8 mouse cellular contexts compared by ENCODE assay signal in the genomic region with DNA sequence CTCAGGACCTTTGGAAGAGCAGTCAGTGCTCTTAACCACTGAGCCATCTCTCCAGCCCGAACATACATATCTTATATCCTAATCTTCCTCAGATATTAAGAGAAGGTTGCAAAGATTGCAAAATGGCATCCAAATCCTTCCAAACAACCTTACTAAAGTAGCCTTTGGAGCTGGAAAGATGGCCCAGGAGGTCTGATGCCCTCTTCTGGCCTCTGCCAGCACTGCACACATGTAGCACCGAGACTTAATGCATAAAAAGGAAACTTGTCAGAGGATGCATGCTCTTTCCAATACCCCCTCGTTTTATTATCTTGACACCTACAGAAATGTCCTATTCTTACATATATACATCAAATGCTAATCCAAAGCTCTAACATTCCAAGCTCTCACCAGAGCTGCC. TPM values are rescaled to one million over a fixed set of nuclear protein-coding genes. Genes with fewer than 3 reads are reported as not detected.
DNase-seq lines count a peak whose midpoint lies in the region; ATAC-seq lines count a peak whose summit lies in the region.

No protein-coding gene starts in this region.

- no peaks in the 10 kb centered on the region for H3K9me3 ChIP-seq in limb, embryonic 11.5 days (ENCODE audit: control insufficient read depth, low read length)
- no peaks in the 10 kb centered on the region for H3K9me3 ChIP-seq in limb, embryonic 10.5 days (replicated peaks)

- 60% methylated on average over 3 of the region's 3 CpGs for WGBS in limb, embryonic 11.5 days
- 67% methylated on average over 3 of the region's 3 CpGs for WGBS in limb, embryonic 10.5 days
- WGBS in macrophage (ENCODE audit: missing documents): 29% methylated on average over 3 of the region's 3 CpGs

- no peaks in the 10 kb centered on the region for H3K36me3 ChIP-seq in limb, embryonic 11.5 days (ENCODE audit: control insufficient read depth, insufficient read depth, low read length)
- H3K36me3 ChIP-seq in limb, embryonic 10.5 days: no peaks in the 10 kb centered on the region
- no peaks in the 10 kb centered on the region for H3K36me3 ChIP-seq in macrophage (ENCODE audit: inconsistent target)

- no peak overlapping the region for H3K4me2 ChIP-seq in limb, embryonic 11.5 days (ENCODE audit: low read depth, severe bottlenecking)

- no peak for ATAC-seq in limb, embryonic 11.5 days (ENCODE audit: insufficient number of reproducible peaks, low FRiP score, low TSS enrichment, low read depth)
- ATAC-seq in inflammation-experienced regulatory T-cells, adult 6 months: no peak
- ATAC-seq in monocyte, adult 5-6 weeks (replicated peaks; ENCODE audit: insufficient number of reproducible peaks, low FRiP score, low TSS enrichment, poor library complexity, severe bottlenecking): no peak

- no peak overlapping the region for H3K4me3 ChIP-seq in limb, embryonic 11.5 days (ENCODE audit: low read depth, low read length)
- H3K4me3 ChIP-seq in limb, embryonic 10.5 days: no peak overlapping the region
- H3K4me3 ChIP-seq in macrophage (ENCODE audit: inconsistent target): no peak overlapping the region

- DNase-seq in embryo, embryonic 10 days (ENCODE audit: low spot score): peak; percentile 16
- no peak for DNase-seq in embryo, embryonic 9.5 days (ENCODE audit: extremely low spot score)
- DNase-seq in limb, embryonic 11.5 days (ENCODE audit: low spot score): peak; percentile 26
- DNase-seq in limb, embryonic 10.5 days (ENCODE audit: low spot score): no peak
- DNase-seq in adrenal gland, postnatal 36 days: peak; percentile 54 to 69

- no peak overlapping the region for H3K9ac ChIP-seq in limb, embryonic 11.5 days (ENCODE audit: low read length)

- H3K79me2 ChIP-seq in macrophage (ENCODE audit: inconsistent target): peaks cover 15% of the 10 kb centered on the region; the same call in 1 of the 2 replicates

- no peak overlapping the region for H3K27ac ChIP-seq in limb, embryonic 11.5 days (replicated peaks; ENCODE audit: low read depth, low read length)
- H3K27ac ChIP-seq in limb, embryonic 10.5 days: no peak overlapping the region
- peak overlapping the region; percentile 79 for H3K27ac ChIP-seq in macrophage

- H3K4me1 ChIP-seq in limb, embryonic 11.5 days (ENCODE audit: control insufficient read depth, insufficient read depth, low read length): no peaks in the 10 kb centered on the region
- no peaks in the 10 kb centered on the region for H3K4me1 ChIP-seq in limb, embryonic 10.5 days

- no peaks in the 10 kb centered on the region for H3K27me3 ChIP-seq in limb, embryonic 11.5 days (ENCODE audit: control insufficient read depth, insufficient read depth, low read length)
- no peaks in the 10 kb centered on the region for H3K27me3 ChIP-seq in limb, embryonic 10.5 days (ENCODE audit: low read depth, poor library complexity, severe bottlenecking)

RNA-seq across cellular contexts. Expression of a gene that starts 2.3 kb away (rescaled TPM):
- polyA plus RNA-seq in limb, embryonic 11.5 days (2014; fragmentation: Nextera tagmentation; extraction: Ambion mirVana): 0.07 TPM in 1 of 2 replicates, not detected in the other
- polyA plus RNA-seq in limb, embryonic 10.5 days (2016; fragmentation: Nextera tagmentation; extraction: Ambion mirVana): not detected in 2 replicates
- under 1 TPM; 0.26 to 0.43 TPM for total RNA-seq in adrenal gland, postnatal 36 days (2021)
- total RNA-seq in macrophage (2018; cell fraction: chromatin; rRNA removed): 10 to 100 TPM in 13 of 26 experiments, 1 to 10 TPM in 12, under 1 TPM in 1; 0.58 to 33.4 (median 10.3) TPM
- 10 to 100 TPM in 21 of 26 experiments, 1 to 10 TPM in 5; 6.1 to 31.3 (median 15.1) TPM for total RNA-seq in macrophage (2018; cell fraction: cytosol; rRNA removed)
- total RNA-seq in macrophage (2018; cell fraction: nucleus; rRNA removed): 10 to 100 TPM in 22 of 26 experiments, 1 to 10 TPM in 4; 6.4 to 89.4 (median 20.0) TPM
- polyA plus RNA-seq in macrophage (2018): 21.3 to 30.2 TPM (median 28.7 TPM) in 3 replicates
- under 1 TPM in 1 of 3 experiments, not detected in 2; 0.31 TPM for polyA plus RNA-seq in inflammation-experienced regulatory T-cells, adult 6 months (2017; shearing (Covaris generic))
- total RNA-seq in monocyte, adult 5-6 weeks (2017): 0.48 TPM in 1 of 3 replicates, not detected in the others

RNA-seq across cellular contexts. Expression of a gene that starts 27.3 kb away (rescaled TPM):
- 33.0 and 36.3 TPM in 2 replicates for polyA plus RNA-seq in limb, embryonic 11.5 days (2014; fragmentation: Nextera tagmentation; extraction: Ambion mirVana)
- polyA plus RNA-seq in limb, embryonic 10.5 days (2016; fragmentation: Nextera tagmentation; extraction: Ambion mirVana): 35.4 and 39.7 TPM in 2 replicates
- 10 to 100 TPM; 76.3 to 99.9 TPM for total RNA-seq in adrenal gland, postnatal 36 days (2021)
- total RNA-seq in macrophage (2018; cell fraction: chromatin; rRNA removed): 10 to 100 TPM in 11 of 26 experiments, 1 to 10 TPM in 15; 2.7 to 26.8 (median 9.0) TPM
- total RNA-seq in macrophage (2018; cell fraction: cytosol; rRNA removed): 10 to 100 TPM; 45.5 to 92.3 (median 68.9) TPM
- total RNA-seq in macrophage (2018; cell fraction: nucleus; rRNA removed): 10 to 100 TPM in 24 of 26 experiments, 1 to 10 TPM in 2; 6.3 to 43.1 (median 17.2) TPM
- 32.5 to 106 TPM (median 78.4 TPM) in 3 replicates for polyA plus RNA-seq in macrophage (2018)
- 100 to 1,000 TPM; 113 to 131 (median 127) TPM for polyA plus RNA-seq in inflammation-experienced regulatory T-cells, adult 6 months (2017; shearing (Covaris generic))
- 40.8 to 59.6 TPM (median 40.9 TPM) in 3 replicates for total RNA-seq in monocyte, adult 5-6 weeks (2017)

RNA-seq across cellular contexts. Expression of a gene that starts 33.9 kb away (rescaled TPM):
- 7.5 and 8.1 TPM in 2 replicates for polyA plus RNA-seq in limb, embryonic 11.5 days (2014; fragmentation: Nextera tagmentation; extraction: Ambion mirVana)
- polyA plus RNA-seq in limb, embryonic 10.5 days (2016; fragmentation: Nextera tagmentation; extraction: Ambion mirVana): 6.6 and 9.5 TPM in 2 replicates
- 1 to 10 TPM; 8.5 to 9.2 TPM for total RNA-seq in adrenal gland, postnatal 36 days (2021)
- 10 to 100 TPM in 1 of 26 experiments, 1 to 10 TPM in 17, under 1 TPM in 3, not detected in 5; 0.62 to 18.7 (median 2.5) TPM for total RNA-seq in macrophage (2018; cell fraction: chromatin; rRNA removed)
- 1 to 10 TPM in 25 of 26 experiments, under 1 TPM in 1; 0.91 to 8.5 (median 5.4) TPM for total RNA-seq in macrophage (2018; cell fraction: cytosol; rRNA removed)
- total RNA-seq in macrophage (2018; cell fraction: nucleus; rRNA removed): 10 to 100 TPM in 4 of 26 experiments, 1 to 10 TPM in 19, under 1 TPM in 3; 0.83 to 16.0 (median 3.0) TPM
- polyA plus RNA-seq in macrophage (2018): 3.3 to 5.8 TPM (median 5.4 TPM) in 3 replicates
- under 1 TPM in 1 of 3 experiments, not detected in 2; 0.55 TPM for polyA plus RNA-seq in inflammation-experienced regulatory T-cells, adult 6 months (2017; shearing (Covaris generic))
- total RNA-seq in monocyte, adult 5-6 weeks (2017): 1.1 TPM in 1 of 3 replicates, not detected in the others

RNA-seq across cellular contexts. Expression of a gene that starts 35.8 kb away (rescaled TPM):
- polyA plus RNA-seq in limb, embryonic 11.5 days (2014; fragmentation: Nextera tagmentation; extraction: Ambion mirVana): 4.8 and 5.2 TPM in 2 replicates
- 5.4 and 6.3 TPM in 2 replicates for polyA plus RNA-seq in limb, embryonic 10.5 days (2016; fragmentation: Nextera tagmentation; extraction: Ambion mirVana)
- 10 to 100 TPM; 20.6 to 30.4 TPM for total RNA-seq in adrenal gland, postnatal 36 days (2021)
- 100 to 1,000 TPM in 18 of 26 experiments, 10 to 100 TPM in 8; 31.3 to 257 (median 130) TPM for total RNA-seq in macrophage (2018; cell fraction: chromatin; rRNA removed)
- total RNA-seq in macrophage (2018; cell fraction: cytosol; rRNA removed): 10 to 100 TPM; 14.8 to 38.3 (median 25.4) TPM
- 100 to 1,000 TPM in 11 of 26 experiments, 10 to 100 TPM in 15; 36.5 to 244 (median 93.9) TPM for total RNA-seq in macrophage (2018; cell fraction: nucleus; rRNA removed)
- 25.8 to 46.6 TPM (median 43.8 TPM) in 3 replicates for polyA plus RNA-seq in macrophage (2018)
- 1 to 10 TPM; 4.1 to 7.4 (median 5.8) TPM for polyA plus RNA-seq in inflammation-experienced regulatory T-cells, adult 6 months (2017; shearing (Covaris generic))
- 18.5 to 45.5 TPM (median 18.5 TPM) in 3 replicates for total RNA-seq in monocyte, adult 5-6 weeks (2017)

RNA-seq across cellular contexts. Expression of a gene that starts 40.7 kb away (rescaled TPM):
- 58.5 and 64.9 TPM in 2 replicates for polyA plus RNA-seq in limb, embryonic 11.5 days (2014; fragmentation: Nextera tagmentation; extraction: Ambion mirVana)
- 54.6 and 60.4 TPM in 2 replicates for polyA plus RNA-seq in limb, embryonic 10.5 days (2016; fragmentation: Nextera tagmentation; extraction: Ambion mirVana)
- total RNA-seq in adrenal gland, postnatal 36 days (2021): 10 to 100 TPM; 21.5 to 24.7 TPM
- total RNA-seq in macrophage (2018; cell fraction: chromatin; rRNA removed): 10 to 100 TPM in 8 of 26 experiments, 1 to 10 TPM in 14, under 1 TPM in 3, not detected in 1; 0.41 to 21.5 (median 5.4) TPM
- 10 to 100 TPM; 10.8 to 19.2 (median 14.6) TPM for total RNA-seq in macrophage (2018; cell fraction: cytosol; rRNA removed)
- 10 to 100 TPM in 20 of 26 experiments, 1 to 10 TPM in 6; 2.7 to 20.8 (median 13.3) TPM for total RNA-seq in macrophage (2018; cell fraction: nucleus; rRNA removed)
- polyA plus RNA-seq in macrophage (2018): 15.8 to 21.3 TPM (median 16.0 TPM) in 3 replicates
- polyA plus RNA-seq in inflammation-experienced regulatory T-cells, adult 6 months (2017; shearing (Covaris generic)): 10 to 100 TPM; 49.4 to 55.0 (median 54.5) TPM
- 38.5 to 45.5 TPM (median 43.7 TPM) in 3 replicates for total RNA-seq in monocyte, adult 5-6 weeks (2017)

Comparison
In these comparisons a context has a peak if more than half of its experiments do, and no peak if none do; other contexts are left out.
1. DNase-seq: peak in embryo, embryonic 10 days (single experiment), limb, embryonic 11.5 days (single experiment) and adrenal gland, postnatal 36 days (2 of 2); none in embryo, embryonic 9.5 days (single experiment) and limb, embryonic 10.5 days (single experiment).
2. RNA of a gene that starts 2.3 kb away (polyA plus RNA-seq): 21.3 to 30.2 TPM in macrophage; 0.31 TPM in inflammation-experienced regulatory T-cells, adult 6 months, not detected in limb, embryonic 10.5 days and 0.07 TPM in limb, embryonic 11.5 days; every median in the first group is over 10 times any median in the second.